11 mouse cellular contexts compared by ENCODE assay signal in the genomic region with DNA sequence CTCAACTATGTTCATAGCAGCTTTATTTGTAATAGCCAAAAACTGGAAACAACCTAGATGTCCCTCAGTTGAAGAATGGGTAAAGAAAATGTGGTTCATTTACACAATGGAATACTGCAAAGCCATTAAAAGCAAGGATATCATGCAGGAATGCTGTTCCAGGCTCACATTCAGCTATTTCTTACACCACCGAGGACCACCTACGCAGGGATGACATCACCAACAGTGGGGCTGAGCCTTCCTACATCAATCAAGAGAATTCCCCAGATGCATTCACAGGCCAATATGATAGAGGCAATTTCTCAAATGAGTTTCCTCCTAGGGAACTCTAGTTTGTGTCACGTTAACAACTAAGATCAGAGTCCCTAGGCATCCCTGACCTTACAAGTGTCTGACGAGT.
"Had no signal": no experiment of that assay in that cellular context is flagged by ENCODE, and none has a peak within 500 bp of the region (broad histone marks: within the 10 kb centered on the region; RNA-seq: fewer than 3 reads in every experiment).

No protein-coding gene starts in this region.

- DNase-seq: kidney, adult 18-20 months; kidney, adult 9 months; kidney, postnatal 14 days; kidney, postnatal 4 days; liver; lung, adult 18-20 months; lung, postnatal 10 days; lung, postnatal 36 days; retina, postnatal 1 day; spleen, adult 18-20 months; thymus, postnatal 25 days had no signal
